Mouse (Mus musculus) mouse trophoblast stem cell (cell line): ENCODE measurements around the gene Ei24.

ENCODE experiments used
- in situ Hi-C, 2 experiments: fragments of 300-500 bp; cut with MseI, MboI; formaldehyde crosslinking; loops; 2 replicates in 1 of 2; 3 replicates in 1 of 2; pipeline ENCODE4 v1.15.1; 2025

Gene Ei24

DNA sequence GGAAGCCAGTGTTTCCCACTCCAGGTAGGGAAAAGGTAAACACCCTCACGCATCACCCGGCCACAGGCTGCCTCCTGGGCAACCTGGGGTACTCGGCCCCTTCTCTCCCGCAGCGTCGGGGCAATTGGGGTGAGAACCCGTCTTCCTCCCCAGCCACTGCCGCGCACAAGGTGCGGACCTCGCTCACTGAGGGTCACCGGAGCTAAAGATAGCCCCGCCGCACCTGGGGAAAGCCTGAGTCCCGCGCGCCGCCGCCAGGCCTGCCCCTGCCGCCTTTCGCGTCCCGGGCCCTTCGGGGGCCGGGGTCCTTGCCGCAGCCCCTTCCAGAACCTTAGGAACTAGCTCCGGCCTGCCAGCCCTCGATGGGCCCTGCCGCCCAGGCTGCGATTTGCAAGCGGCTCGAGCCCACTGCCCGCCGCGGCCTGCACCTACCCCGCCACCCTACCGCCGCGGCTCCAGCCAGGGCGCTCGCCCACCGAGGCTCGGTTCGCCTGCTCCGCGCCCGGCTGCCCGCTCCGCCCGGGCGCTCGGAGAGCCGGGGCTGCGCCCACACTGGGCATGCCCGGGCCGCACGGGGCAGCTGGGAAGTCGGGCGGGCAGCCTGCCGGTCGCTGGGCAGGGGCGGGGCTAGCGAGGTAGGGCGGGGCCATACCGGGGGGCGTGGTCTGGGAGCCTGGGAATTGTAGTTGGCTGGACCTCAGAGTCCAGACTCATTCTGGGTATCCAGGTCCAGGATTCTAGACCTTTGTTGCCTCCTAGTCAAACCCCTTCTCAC is at the start of gene Ei24:
Ei24 (minus strand) TSS at position 613 of the 775 bp plus-strand sequence.
- in situ Hi-C loops = no loop called here

DNA sequence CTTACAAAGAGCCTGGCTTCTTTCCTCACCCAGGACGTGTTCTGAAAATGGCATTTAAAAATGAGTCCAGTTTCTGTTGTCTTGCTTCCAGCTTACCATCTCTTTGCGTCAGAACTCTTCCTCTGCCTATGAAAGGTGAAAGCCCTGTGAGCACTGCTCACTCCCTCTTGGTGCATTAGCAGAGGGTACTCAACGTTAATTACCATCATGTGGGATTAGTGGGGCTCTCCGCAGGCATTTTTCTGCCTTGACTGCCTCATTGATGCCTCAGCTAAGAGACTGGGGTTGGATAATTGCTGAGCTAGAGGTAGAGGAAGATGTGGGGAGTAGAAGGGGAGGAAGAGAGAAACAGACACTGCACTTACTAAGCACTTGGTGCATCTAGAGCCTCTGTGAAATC is 49.2 kb upstream of the Ei24 start:
- in situ Hi-C loops = no loop called here

DNA sequence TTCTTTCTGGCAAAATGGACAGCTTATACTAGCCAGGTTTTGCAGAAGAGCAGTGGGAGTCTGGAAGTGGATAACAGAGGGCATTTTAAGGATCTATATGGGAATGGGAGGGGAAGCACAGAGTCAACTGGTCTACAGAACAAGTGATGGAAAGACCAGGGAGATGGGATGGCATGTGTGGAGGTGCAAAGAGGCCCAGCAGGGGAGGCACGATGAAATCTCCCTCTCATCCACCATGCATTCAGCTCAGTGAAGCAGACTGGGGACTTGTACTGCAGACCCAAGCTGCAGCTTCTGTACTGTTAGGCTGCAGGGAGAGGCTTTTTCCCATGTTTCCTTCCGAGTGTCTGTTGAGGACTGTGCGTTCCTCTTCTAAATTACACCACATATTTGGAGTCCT is 36.7 kb upstream of the Ei24 start:
- in situ Hi-C loops = no loop called here

DNA sequence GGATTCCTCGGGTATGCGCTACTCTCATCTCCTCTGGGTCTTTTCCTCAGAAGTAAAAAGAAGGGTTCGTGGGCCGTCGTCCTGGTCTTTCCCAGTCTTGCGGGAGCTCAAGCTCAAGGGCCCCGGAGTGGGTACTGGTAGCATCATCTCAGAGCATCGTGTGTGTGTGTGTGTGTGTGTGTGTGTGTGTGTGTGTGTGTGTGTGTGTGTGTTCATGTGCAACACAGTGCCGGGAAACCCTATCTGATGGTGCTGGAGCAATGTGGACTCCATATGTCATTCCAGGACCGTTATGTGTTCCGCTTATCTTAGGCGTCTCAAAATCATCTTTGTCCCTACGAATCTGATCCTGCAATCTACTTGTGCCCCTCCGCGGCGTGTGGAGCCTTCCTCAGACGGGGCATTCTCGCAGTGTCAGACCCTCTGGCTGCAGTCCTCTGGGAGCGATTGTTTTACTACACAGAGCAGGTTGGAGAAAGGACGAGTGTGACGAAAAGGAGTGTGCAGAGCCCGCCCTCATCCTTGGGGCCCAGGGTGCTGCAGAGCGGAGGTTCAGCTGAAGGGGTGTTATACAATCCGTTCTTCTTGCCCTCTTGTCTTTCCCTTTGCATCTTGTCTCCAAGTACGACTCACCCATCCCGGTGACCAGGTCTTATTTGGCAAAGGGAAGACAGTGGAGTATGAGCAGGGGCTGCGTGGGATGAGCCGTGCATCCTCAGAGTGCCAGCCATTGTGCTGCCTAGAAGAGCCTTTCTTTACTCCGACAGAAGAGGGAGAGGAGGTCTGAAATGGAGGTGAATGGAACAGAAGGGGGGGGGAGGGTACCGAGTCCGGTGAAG is 36.1 kb upstream of the Ei24 start:
- in situ Hi-C loops = no loop called here

DNA sequence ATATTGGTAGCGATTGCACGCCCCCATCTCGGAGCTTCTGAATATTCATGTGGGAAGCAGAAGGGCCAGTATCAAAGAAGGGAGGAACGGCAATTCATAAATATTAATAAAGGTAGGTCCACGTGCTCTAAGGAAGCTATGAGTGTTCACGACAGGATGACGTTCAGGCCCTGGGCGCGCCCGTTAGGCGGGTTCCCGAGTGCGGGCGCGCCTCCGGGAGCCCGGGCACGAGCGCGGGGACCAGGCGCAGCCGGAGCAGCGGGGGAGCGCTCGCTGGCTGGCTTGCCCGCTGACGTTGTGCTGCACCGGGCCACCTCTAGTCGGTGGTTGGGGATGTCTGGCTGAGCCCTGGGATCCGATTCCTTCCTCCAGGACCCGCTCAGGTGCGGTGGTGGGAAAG is 35.3 kb upstream of the Ei24 start:
- in situ Hi-C loops = no loop called here

DNA sequence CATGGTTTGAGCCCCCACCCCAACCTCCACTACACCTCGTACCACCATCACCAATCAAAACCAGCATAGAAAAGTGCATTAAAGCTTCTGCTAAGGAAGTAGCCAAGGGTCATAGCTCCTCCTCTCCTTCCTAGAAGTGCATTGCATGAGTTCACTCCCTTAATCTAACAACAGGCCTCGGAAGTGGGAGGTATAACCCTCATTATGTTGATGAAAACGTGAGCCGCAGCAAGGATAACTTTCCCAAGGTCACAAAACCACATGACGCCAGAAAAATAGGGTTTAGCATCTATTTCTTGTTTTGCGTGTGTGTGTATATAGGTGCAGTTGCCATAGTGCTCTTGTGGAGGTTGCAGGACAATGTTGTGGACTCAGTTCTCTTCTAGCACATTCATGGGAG is 34.2 kb upstream of the Ei24 start:
- in situ Hi-C loops = no loop called here

DNA sequence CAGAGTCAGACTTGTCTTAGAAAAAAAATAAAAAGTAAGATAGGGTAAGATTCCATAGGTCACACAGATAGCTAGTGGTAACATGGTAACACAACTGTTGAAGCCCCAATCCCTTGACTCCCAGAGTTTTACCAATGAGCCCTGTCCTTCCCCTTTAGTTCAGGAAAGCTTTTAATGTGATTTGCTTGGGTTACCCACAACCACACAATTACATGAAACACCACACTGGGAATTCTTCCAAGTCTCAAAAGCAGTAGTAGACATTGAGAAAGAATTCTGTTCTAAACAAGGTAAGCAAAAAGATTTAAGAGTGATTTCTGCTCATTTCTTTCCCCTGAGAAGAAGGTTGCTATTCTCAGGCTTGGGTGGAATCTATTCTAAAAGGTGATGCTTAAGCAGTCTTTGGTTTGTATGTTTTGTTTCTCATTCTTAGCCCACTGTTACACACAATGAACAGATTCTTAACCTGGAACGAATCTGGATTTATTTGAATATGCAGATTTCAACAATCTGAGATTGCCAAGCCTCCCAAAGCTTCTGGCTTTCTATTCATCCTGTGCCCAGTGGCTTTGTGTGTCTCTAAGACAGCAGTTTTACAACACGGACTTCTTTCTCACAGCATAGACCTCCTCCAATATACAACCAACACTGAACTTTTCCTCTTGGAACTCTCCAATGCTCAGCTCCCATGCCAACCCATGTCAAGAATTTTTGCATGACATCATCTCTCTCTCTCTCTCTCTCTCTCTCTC is 29.6 kb upstream of the Ei24 start:
- in situ Hi-C loops = no loop called here

DNA sequence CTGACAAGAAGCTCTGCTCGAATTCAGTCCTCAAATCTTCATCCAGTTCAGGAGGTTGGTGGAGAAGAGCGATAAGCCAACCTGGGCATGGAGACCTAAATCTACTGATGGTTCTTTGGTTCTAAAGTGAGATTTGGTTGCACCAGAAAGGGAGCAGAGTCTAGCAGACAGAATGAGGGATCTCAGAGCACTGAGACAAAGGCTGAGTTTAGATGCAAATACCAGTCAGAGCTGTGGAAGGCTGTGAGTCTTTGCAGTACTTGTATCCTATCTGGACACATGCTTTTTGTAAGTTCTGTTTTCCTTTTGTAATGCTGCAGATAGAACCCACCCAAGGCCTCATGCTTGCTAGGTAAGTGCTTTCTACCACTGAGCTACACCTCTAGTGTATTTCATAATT is 24.8 kb upstream of the Ei24 start:
- in situ Hi-C loops = no loop called here

DNA sequence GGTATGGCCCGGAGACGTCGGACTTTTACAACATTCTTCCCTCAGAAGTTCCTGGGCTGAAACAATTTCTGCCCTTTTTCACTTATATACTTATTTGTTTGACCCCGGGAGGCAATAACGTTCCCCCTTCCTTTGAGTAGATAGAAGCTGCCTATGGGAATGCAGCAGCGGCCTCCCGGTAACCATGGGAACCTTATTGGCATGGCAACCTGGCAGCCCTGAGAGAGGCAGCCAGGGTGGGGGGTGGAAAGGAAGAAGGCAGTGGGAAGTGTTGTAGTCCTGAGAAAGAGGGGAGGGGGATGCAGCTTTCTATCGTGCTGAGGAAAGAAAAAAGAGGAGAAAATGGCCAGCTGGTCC is 24.4 kb upstream of the Ei24 start, which contains the start of gene Fez1:
Fez1 (plus strand) TSS at position 221 of the 357 bp plus-strand sequence.
- in situ Hi-C loops = no loop called here

DNA sequence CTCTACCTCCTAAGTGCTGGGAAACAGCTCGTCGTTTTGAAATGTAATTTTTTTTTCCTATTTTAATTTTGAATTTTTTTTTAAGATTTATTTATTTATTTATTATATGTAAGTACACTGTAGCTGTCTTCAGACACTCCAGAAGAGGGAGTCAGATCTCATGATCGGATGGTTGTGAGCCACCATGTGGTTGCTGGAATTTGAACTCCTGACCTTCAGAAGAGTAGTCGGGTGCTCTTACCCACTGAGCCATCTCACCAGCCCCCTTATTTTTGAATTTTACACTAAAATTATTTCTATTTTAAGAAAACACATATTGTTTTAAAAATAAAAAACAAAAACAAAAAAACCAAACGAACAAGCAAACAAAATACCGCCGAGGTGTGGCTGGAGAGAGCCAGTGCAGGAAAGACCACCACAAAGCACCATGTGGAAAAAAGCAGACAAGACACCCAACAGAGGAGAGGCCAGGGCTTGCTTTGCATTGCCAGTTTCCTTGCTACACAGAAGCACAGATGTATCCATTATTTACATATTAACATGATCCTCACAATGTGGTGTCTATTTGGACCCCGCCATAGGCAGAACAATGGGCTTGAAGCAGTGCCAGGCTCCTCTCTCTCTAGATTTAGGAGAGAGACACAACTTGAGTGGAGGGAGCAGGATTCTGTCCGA is 23.9 kb upstream of the Ei24 start:
- in situ Hi-C loops = no loop called here

DNA sequence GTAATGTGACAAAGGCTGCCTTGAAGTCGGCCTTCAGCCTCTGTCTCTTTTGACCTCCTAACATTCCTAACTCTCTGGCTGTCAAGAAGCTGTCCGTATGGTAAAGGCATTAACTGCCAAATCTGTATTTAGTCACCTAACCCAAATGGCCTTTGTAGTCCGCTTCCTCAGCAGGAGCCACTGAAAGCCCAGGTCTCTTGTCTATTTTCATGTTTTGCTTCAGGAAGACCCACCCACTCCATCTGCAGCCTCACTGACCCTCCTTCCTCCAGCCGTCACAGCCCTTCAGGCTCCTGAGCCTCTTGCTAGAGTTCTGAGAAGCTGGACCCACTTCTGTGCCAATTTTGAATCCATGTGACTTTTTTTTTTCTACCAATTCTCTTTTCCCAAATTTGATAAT is 21.7 kb upstream of the Ei24 start:
- in situ Hi-C loops = loop anchor here in 1 of 2 experiments (10.0 kb wide), 1 partner anchor 66 kb away; no protein-coding TSS in a partner anchor

DNA sequence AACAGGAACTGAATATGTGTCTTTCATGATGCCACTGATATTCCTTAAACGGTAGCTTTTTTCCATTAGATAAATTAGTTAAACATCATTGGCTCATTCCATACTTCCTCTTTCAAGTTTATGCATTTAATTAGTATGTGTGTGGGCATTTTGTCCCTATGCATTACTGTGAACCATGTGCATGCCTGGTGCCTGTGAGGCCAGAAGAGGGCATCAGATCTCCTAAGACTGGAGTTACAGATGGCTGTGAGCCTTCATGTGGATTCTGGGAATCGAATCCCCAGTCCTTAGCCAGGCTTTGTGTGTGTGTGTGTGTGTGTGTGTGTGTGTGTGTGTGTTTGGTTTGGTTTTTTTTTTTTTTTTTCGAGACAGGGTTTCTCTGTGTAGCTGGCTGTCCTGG is 17.3 kb upstream of the Ei24 start:
- in situ Hi-C loops = loop anchor here in 1 of 2 experiments (10.0 kb wide), 1 partner anchor 70 kb away; no protein-coding TSS in a partner anchor

DNA sequence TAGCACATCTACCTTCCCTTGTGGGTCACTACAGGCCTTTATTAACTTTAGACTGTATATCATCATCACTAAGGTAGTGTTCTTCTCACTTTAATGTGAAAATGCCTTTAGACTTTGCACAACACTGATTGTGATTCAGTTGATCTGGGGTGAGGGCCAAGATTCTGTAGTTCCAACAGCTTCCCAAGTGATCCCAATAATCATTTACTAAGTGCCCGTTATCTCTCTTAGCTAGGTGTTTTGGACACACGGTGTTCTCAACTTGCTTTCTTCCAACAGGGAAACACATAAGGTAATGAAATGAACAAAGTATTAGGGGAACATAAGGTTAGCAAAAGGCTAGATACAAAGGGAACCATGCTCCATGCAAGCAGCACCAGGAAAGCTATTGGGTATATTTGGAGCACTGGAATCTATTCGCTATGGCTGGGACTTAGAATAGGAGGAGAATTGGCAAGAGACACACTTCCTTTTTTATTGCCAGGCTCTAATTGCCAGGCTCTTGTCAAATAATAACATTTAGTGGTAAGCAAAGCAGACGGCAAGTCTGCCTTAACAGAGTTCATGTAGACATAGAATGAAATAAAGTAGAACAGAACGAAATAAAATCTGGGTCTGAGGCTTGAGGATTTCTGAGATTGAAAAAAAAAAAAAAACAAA is 11.1 kb upstream of the Ei24 start:
- in situ Hi-C loops = no loop called here

DNA sequence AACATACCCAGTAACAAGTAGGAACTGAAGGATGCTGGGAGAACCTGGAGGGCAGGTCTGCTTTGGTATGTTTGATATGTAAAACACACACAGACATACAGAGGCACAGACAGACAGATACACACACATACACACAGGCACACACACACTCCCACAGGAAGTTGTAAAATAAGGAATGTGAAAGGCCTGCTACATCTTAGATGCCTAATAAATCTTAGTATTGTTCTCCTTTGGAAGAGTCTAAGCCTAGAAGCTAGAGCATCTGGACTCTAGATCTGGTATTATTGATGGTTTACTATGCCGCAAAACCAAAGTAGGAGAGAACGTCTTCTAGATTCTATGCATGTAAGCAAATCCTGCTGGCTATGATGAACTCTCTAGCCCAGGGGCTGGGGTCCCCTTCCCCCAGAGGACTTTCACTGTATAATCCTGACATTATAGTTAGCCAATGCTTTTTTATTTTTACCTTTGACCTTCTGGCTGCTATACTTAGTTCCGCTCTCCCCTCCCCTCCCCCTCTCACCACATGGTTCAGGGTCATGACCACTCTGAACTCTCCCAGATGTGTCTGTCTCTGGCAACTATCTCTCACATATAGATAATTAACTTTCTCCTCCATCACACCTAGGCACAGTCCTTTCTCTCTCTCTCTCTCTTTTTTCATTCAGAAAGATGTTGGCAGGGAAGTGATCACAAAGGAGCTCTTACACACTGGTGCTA is 8.2 kb upstream of the Ei24 start:
- in situ Hi-C loops = no loop called here

DNA sequence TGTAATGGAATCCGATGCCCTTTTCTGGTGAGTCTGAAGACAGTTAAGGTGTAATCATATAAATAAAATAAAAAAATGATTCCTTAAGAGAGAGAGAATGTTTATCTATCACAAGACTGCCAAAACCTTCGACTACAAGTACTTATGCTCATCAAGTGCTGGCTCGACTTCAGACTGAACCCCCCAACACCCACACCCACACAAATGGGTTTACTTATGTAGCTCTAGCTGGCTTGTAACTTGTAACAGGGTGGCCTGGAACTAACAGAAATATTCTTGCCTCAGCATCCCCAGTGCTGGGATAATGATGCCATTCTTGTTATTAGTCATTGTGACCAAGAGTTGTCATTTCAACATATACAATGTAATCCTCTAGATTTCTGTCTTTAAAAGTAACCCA is 6.7 kb upstream of the Ei24 start:
- in situ Hi-C loops = no loop called here

DNA sequence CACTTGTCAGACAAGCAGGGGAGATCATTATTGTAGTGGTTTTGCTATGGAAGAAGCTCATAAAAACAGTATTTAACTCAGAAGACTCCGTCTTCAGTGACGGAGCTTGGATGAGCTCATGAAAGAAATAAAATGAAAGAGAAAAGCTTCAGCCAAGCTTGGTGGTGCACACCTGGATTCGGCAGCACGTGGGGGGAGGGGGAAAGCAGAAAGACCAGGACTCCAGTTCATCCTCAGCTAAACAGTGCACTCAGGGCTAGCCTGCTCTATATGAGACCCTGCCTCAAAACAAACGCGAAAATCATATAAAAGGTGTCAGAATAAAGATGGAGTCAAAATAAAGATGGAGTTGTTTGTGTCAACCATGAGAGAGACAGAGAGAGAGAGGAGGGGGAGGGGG is 6.2 kb upstream of the Ei24 start:
- in situ Hi-C loops = no loop called here

DNA sequence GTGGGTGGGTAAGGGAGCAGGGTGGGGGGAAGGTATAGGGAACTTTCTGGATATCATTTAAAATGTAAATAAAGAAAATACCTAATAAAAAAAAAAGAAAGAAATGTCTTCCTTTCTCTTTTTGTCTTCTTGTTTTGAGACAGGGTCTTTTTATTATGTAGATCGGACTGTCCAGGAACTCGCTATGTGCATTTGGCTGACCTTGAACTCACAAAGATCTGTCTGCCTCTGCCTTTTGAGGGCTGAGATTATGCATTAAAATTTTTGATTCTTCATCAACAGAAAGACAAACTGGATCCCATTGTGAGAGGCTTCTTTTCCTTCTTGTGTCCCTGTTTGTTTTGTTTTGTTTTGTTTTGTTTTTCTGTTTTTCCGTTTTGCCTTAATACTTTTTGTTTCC is 5.8 kb upstream of the Ei24 start:
- in situ Hi-C loops = no loop called here

DNA sequence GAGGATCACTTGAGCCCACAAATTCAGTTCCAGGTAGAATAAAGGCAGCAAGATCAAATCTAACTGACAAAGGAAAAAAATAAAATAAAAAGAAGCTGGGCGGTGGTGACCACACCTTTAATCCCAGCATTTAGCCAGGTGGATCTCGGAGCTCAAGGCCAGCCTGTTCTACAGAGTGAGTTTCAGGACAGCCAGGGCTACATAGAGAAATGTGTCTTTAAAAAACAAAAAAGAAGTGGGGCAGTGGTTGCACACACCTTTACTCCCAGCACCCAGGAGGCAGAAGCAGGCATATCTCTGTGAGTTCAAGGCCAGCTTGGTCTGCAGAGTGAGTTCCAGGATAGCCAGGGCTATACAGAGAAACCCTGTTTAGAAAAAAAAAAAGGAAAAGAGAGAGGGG is 4.8 kb upstream of the Ei24 start:
- in situ Hi-C loops = no loop called here

DNA sequence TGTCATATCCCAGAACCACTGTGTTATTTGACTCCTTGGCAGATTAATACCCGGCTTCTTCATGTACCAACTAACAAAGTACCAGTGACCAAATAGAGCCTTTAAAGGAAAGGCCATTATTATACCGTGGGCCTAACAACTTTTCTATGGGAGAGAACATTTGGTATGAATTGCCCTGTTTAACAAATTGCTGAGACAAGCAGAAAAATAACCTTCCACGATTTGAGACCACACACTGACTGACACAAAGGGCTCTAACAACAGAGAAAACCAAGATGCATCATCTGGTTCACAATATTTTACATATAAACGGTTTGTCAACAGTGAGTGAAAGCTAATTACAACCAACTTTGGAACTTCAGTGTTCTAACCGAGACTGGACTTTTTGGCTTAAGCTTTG is 969 bp downstream of the Ei24 start:
- in situ Hi-C loops = no loop called here

DNA sequence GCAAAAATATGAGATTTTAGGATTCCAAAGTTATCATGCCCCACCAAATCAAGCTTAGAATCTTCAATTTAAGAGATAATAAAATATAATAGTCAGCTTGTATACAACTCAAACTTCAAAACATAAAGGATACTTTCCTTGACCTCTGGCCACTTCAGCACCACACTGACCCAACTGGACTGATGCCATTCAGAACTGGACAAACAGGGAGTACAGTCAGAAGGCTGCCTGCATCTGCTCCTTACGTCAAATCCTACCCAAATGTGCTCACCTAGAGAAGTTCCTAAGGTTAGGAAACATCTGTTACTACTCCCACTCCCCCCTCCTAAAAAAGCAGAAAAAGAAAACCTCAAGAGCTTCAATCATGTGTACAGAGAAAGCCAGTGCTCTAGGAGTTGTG is 1.6 kb downstream of the Ei24 start:
- in situ Hi-C loops = no loop called here

DNA sequence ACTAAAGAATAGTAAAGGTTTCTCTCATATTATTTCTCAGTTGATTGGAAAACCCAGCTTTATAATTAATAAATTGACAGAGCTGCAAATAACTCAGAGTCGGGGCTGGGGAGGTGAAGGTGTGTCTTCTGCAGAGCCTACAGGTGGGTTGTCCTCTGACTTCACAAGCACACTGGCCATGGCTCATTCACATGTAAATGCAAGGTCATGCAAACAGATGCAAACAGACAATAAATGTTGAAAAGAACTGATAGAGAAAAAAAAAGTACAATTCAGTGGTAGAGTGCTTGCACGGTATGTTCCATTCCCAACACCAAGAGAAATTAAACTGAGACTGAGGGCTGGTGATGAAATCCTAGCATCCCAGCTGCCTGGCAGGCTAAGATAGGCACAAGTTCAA is 2.7 kb downstream of the Ei24 start:
- in situ Hi-C loops = no loop called here
